Mouse (Mus musculus) embryonic facial prominence, embryonic 13.5 days (tissue): ENCODE results near the gene Axin1. TPM values are rescaled to one million over a fixed set of nuclear protein-coding genes. Genes with fewer than 3 reads are reported as not detected.

ENCODE experiments used
- ATAC-seq: fragments of 200-750 bp; cut with Nextera tagmentation; 2 replicates; pipeline ENCODE4 v1.8.0; 2017; ENCODE audit warnings: low read depth; ENCODE audit not compliant: insufficient number of reproducible peaks, insufficient read depth, low FRiP score, low TSS enrichment
- H3K27ac ChIP-seq: fragments of 300-500 bp; sonication (generic); 2 replicates; pipeline ENCODE4 v1.5.1; 2015; ENCODE audit warnings: moderate library complexity, mild to moderate bottlenecking, inconsistent platforms
- H3K27me3 ChIP-seq: fragments of 300-500 bp; sonication (generic); 2 replicates; pipeline ENCODE4 v1.6.1; 2015; ENCODE audit warnings: mild to moderate bottlenecking, inconsistent platforms
- H3K36me3 ChIP-seq: fragments of 300-500 bp; sonication (generic); 2 replicates; pipeline ENCODE4 v1.6.1; 2015; ENCODE audit warnings: mild to moderate bottlenecking, inconsistent platforms
- H3K4me1 ChIP-seq: fragments of 300-500 bp; sonication (generic); 2 replicates; pipeline ENCODE4 v1.6.1; 2015; ENCODE audit warnings: inconsistent platforms
- H3K4me2 ChIP-seq: fragments of 300-500 bp; sonication (generic); 2 replicates; pipeline ENCODE4 v1.6.1; 2015; ENCODE audit warnings: moderate library complexity, mild to moderate bottlenecking, inconsistent platforms
- H3K4me3 ChIP-seq: fragments of 300-500 bp; sonication (generic); 2 replicates; pipeline ENCODE4 v1.5.1; 2015; ENCODE audit warnings: mild to moderate bottlenecking, inconsistent platforms
- H3K9ac ChIP-seq: fragments of 300-500 bp; sonication (generic); 2 replicates; pipeline ENCODE4 v1.6.1; 2015; ENCODE audit warnings: mild to moderate bottlenecking, inconsistent platforms
- H3K9me3 ChIP-seq: fragments of 300-500 bp; sonication (generic); 2 replicates; pipeline ENCODE4 v1.6.1; 2016; ENCODE audit warnings: inconsistent platforms
- WGBS: fragments of 180-500 bp; shearing (Covaris S2); methylation state at CpG from one replicate; pipeline ENCODE4 v1.1.7; 2015; ENCODE audit warnings: mixed read lengths; 5-methylcytosine and 5-hydroxymethylcytosine counted together
- polyA plus RNA-seq: library from polyadenylated mRNA; unstranded; fragments of >200 nt; fragmentation: Nextera tagmentation; extraction: Ambion mirVana; gene quantifications from 2 replicates; pipeline ENCODE4 v1.2.1, GENCODE M21; 2015

Gene Axin1
- polyA plus RNA-seq, 1 experiment from 2014 or later: 9.9 TPM

GRCm38 (mm10) chr17:26123267-26123684 is 15.2 kb upstream of the Axin1 start, which contains the start of gene Mrpl28:
TSS of gene Mrpl28 (plus strand) at chr17:26123500.
- H3K4me3 ChIP-seq: peak within 1 kb of the TSS; percentile 96
- H3K4me1 ChIP-seq: peaks cover 25% of the 10 kb centered on the region
- H3K9ac ChIP-seq: peak within 1 kb of the TSS; percentile 94
- peak; percentile 85 for ATAC-seq
- peak within 1 kb of the TSS; percentile 28; the same call in 1 of the 2 replicates for H3K27ac ChIP-seq
- peak within 1 kb of the TSS; percentile 96 for H3K4me2 ChIP-seq
- H3K9me3 ChIP-seq: no peaks in the 10 kb centered on the region
- H3K27me3 ChIP-seq: peaks cover 14% of the 10 kb centered on the region
- H3K36me3 ChIP-seq: peaks cover 33% of the 10 kb centered on the region
- 1% methylated on average over 32 of the region's 32 CpGs for WGBS

GRCm38 (mm10) chr17:26124560-26124959 is 13.9 kb upstream of the Axin1 start:
- H3K9me3 ChIP-seq: no peaks in the 10 kb centered on the region
- peak overlapping the region; percentile 94 for H3K9ac ChIP-seq
- peaks cover 1% of the 10 kb centered on the region; the same call in 1 of the 2 replicates for H3K27me3 ChIP-seq
- H3K4me3 ChIP-seq: peak overlapping the region; percentile 96
- H3K4me1 ChIP-seq: peaks cover 25% of the 10 kb centered on the region
- H3K27ac ChIP-seq: no peak overlapping the region
- 86% methylated on average over 7 of the region's 7 CpGs for WGBS
- H3K4me2 ChIP-seq: peak overlapping the region; percentile 96
- peaks cover 46% of the 10 kb centered on the region for H3K36me3 ChIP-seq
- no peak for ATAC-seq

GRCm38 (mm10) chr17:26125226-26125625 is 13.3 kb upstream of the Axin1 start:
- Histone ChIP-seq H3K4me3 (no peak overlapping the region; the same call in 1 of the 2 replicates), H3K9ac (no peak overlapping the region), H3K4me1 (peaks cover 22% of the 10 kb centered on the region), H3K9me3 (no peaks in the 10 kb centered on the region), H3K27me3 (no peaks in the 10 kb centered on the region), H3K27ac (no peak overlapping the region), H3K4me2 (no peak overlapping the region), H3K36me3 (peaks cover 52% of the 10 kb centered on the region)
- WGBS: 94% methylated on average over 10 of the region's 10 CpGs
- no peak for ATAC-seq

GRCm38 (mm10) chr17:26131062-26131732 is 7.3 kb upstream of the Axin1 start:
- Histone ChIP-seq H3K9ac (no peak overlapping the region), H3K36me3 (peaks cover 70% of the 10 kb centered on the region), H3K9me3 (no peaks in the 10 kb centered on the region), H3K4me3 (no peak overlapping the region), H3K27ac (no peak overlapping the region), H3K4me1 (no peaks in the 10 kb centered on the region), H3K4me2 (no peak overlapping the region), H3K27me3 (no peaks in the 10 kb centered on the region)
- WGBS: 87% methylated on average over 18 of the region's 18 CpGs
- ATAC-seq: no peak

GRCm38 (mm10) chr17:26131856-26132853 is 6.3 kb upstream of the Axin1 start:
- H3K9me3 ChIP-seq: no peaks in the 10 kb centered on the region
- H3K4me1 ChIP-seq: no peaks in the 10 kb centered on the region
- no peak overlapping the region for H3K4me3 ChIP-seq
- peaks cover 61% of the 10 kb centered on the region for H3K36me3 ChIP-seq
- H3K4me2 ChIP-seq: no peak overlapping the region
- no peak overlapping the region for H3K27ac ChIP-seq
- H3K9ac ChIP-seq: no peak overlapping the region
- 88% methylated on average over 18 of the region's 18 CpGs for WGBS
- H3K27me3 ChIP-seq: no peaks in the 10 kb centered on the region
- ATAC-seq: no peak

GRCm38 (mm10) chr17:26137106-26137750 is 1.3 kb upstream of the Axin1 start:
- H3K36me3 ChIP-seq: peaks cover 10% of the 10 kb centered on the region
- H3K9me3 ChIP-seq: no peaks in the 10 kb centered on the region
- peak overlapping the region; percentile 95; the same call in 1 of the 2 replicates for H3K27ac ChIP-seq
- peaks cover 23% of the 10 kb centered on the region for H3K4me1 ChIP-seq
- H3K27me3 ChIP-seq: no peaks in the 10 kb centered on the region
- H3K4me2 ChIP-seq: no peak overlapping the region
- peak overlapping the region; percentile 98 for H3K9ac ChIP-seq
- no peak overlapping the region for H3K4me3 ChIP-seq
- ATAC-seq: no peak
- WGBS: 87% methylated on average over 11 of the region's 11 CpGs

- Histone ChIP-seq H3K4me2 (peak overlapping the region; percentile 85), H3K4me1 (peaks cover 23% of the 10 kb centered on the region), H3K9me3 (no peaks in the 10 kb centered on the region), H3K36me3 (peaks cover 9% of the 10 kb centered on the region), H3K4me3 (peak overlapping the region; percentile 97), H3K9ac (peak overlapping the region; percentile 98), H3K27ac (peak overlapping the region; percentile 95), H3K27me3 (no peaks in the 10 kb centered on the region)
- no peak for ATAC-seq
- 80% methylated on average over 2 of the region's 2 CpGs for WGBS
These were observed 747 bp upstream of the Axin1 start for GRCm38 (mm10) chr17:26137751-26138130.

GRCm38 (mm10) chr17:26138901-26139381 is 453 bp downstream of the Axin1 start:
- peak overlapping the region; percentile 85 for H3K4me2 ChIP-seq
- peak overlapping the region; percentile 98 for H3K9ac ChIP-seq
- H3K4me3 ChIP-seq: peak overlapping the region; percentile 97
- peak; percentile 63 for ATAC-seq
- no peaks in the 10 kb centered on the region for H3K27me3 ChIP-seq
- H3K27ac ChIP-seq: peak overlapping the region; percentile 95
- H3K9me3 ChIP-seq: no peaks in the 10 kb centered on the region
- WGBS: under 1% methylated on average over 55 of the region's 58 CpGs
- peaks cover 28% of the 10 kb centered on the region for H3K4me1 ChIP-seq
- H3K36me3 ChIP-seq: peaks cover 16% of the 10 kb centered on the region

- Histone ChIP-seq H3K4me1 (peaks cover 27% of the 10 kb centered on the region), H3K27ac (no peak overlapping the region), H3K27me3 (no peaks in the 10 kb centered on the region), H3K4me3 (no peak overlapping the region), H3K36me3 (peaks cover 54% of the 10 kb centered on the region), H3K4me2 (no peak overlapping the region), H3K9ac (no peak overlapping the region), H3K9me3 (no peaks in the 10 kb centered on the region)
- 87% methylated on average over 4 of the region's 4 CpGs for WGBS
- no peak for ATAC-seq
These were observed 4.3 kb downstream of the Axin1 start for GRCm38 (mm10) chr17:26142796-26143195.

GRCm38 (mm10) chr17:26143386-26143785 is 4.9 kb downstream of the Axin1 start:
- H3K4me1 ChIP-seq: peaks cover 24% of the 10 kb centered on the region
- peaks cover 59% of the 10 kb centered on the region for H3K36me3 ChIP-seq
- H3K4me2 ChIP-seq: no peak overlapping the region
- no peak for ATAC-seq
- no peak overlapping the region for H3K4me3 ChIP-seq
- WGBS: 94% methylated on average over 5 of the region's 5 CpGs
- H3K9ac ChIP-seq: no peak overlapping the region
- H3K9me3 ChIP-seq: no peaks in the 10 kb centered on the region
- no peak overlapping the region for H3K27ac ChIP-seq
- no peaks in the 10 kb centered on the region for H3K27me3 ChIP-seq

GRCm38 (mm10) chr17:26149056-26149455 is 10.6 kb downstream of the Axin1 start:
- Histone ChIP-seq H3K27ac (no peak overlapping the region), H3K4me1 (0 out of 2 replicates have a peak, but pooled peaks cover 3% of the 10 kb centered on the region), H3K4me2 (no peak overlapping the region), H3K27me3 (no peaks in the 10 kb centered on the region), H3K9ac (no peak overlapping the region), H3K9me3 (no peaks in the 10 kb centered on the region), H3K36me3 (peaks cover 89% of the 10 kb centered on the region), H3K4me3 (no peak overlapping the region)
- ATAC-seq: no peak
- WGBS: 86% methylated on average over 2 of the region's 2 CpGs
